Mouse (Mus musculus): ENCODE measurements around the gene Mrpl45.
"Not testable (repeated sequence)": the region's sequence is repeated elsewhere in the genome, so short reads cannot be mapped to it uniquely, and the experiment has no call there.

The Mrpl45 gene

DNA sequence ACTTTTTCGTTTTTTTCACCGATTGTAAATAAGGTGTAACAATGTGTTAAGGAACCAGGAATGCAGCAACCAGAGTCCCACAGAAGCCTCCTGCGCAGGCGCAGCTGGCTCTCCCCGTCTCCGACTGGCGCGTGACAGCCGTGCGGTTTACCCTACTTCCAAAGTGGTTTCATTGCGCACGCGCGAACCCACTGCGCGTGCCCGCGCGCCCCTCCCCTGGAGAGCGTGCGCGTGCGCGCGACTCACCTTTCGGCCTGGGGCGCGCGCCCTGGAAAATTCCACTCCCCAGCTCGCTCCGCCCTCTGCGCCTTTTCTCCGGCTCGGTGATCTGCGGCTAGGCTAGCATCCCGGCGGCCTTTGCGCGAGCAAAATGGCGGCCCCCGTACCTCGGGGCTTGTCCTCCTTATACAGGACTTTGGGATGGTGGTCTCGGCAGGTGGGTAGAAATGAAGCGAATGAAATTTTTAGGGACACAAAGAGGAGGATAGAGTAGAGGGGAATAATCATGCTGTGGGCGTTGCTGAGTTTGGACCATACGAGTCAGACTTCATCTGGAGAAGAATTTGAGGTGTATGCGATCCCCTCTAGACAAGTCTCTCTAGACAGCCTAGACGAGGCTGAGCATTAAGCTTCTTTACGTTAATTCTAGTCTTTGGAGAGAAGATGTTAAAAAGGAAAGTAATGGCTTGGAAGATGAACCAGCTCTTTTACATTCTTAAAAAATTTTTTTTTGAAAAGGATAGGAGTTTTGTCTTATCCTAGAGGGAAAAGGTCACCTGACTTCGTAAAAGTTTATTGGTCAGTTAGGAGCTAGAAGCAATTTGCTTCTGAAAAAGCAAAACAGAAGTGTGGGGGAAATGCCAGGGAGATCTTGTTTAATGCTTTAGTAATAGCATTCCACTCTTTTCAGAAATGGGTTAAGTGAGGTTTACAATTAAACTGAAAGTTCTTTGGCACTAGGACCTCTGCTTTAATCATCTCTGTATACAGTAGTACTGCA is at the start of gene Mrpl45:
TSS of gene Mrpl45 (plus strand) at position 213 of the 1,000 bp plus-strand sequence.
- peak; percentile 100 for DNase-seq (ENCODE audit: low read depth)

DNA sequence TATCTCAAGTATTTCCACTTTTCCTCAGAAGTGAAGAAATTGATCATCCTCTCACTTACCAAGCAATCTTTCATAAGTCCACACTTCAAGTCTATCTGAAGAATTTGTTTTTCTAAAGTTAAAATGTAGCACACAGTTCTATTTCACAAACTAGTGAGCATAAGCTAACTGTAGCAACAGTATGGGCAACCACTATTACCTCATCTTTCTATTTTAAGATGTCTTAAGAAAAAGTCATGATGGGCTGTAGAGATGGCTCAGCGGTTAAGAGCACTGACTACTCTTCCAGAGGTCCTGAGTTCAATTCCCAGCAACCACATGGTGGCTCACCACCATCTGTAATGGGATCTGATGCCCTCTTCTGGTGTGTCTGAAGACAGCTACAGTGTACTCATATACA is 49.0 kb upstream of the Mrpl45 start:
- not testable (repeated sequence) for DNase-seq (ENCODE audit: low read depth)

DNA sequence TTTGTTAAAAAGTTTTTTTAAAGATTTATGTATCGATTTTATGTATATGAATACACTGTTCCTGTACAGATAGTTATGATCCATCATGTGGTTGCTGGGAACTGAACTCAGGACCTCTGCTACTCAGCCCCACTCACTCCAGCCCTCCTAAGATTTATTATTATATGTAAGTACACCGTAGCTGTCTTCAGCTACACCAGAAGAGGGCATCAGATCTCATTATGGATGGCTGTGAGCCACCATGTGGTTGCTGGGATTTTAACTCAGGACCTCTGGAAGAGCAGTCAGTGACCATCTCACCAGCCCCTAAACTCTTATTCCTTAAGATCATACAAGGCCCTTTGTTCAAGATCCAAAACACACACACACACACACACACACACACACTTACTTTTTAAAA is 45.5 kb upstream of the Mrpl45 start:
- DNase-seq (ENCODE audit: low read depth): not testable (repeated sequence)

DNA sequence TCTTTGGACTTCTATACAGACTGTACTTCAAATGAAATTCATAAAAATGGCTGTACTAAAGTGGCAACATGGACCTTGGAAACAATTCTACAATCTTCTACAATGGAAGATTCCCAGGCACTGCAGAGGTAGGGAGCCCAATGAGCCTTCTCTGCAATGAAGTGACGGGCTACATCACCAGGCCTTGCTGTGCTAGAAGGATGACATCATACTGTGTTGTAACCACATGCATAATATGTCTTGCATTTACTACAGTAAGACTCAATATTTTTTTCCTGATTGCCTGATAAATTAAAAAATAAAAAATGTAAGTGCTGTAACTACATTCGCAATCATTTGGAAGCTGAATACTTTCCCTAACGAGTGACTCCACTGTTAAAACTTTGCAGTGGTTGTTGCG is 42.7 kb upstream of the Mrpl45 start:
- DNase-seq (ENCODE audit: low read depth): no peak

DNA sequence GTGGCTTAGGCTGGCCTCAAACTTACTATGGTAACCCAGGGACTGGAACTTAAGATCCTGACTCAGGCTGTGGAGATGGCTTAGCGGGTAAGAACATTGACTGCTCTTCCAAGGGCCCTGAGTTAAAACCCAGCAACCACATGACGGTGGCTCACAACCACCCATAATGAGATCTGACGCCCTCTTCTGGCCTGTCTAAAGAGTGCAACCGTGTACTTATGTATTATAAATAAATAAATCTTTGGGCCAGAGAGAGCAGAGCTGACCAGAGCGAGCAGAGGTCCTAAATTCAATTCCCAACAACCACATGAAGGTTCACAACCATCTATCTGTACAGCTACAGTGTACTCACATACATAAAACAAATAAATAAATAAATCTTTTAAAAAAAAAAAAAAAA is 41.9 kb upstream of the Mrpl45 start:
- DNase-seq (ENCODE audit: low read depth): no peak

DNA sequence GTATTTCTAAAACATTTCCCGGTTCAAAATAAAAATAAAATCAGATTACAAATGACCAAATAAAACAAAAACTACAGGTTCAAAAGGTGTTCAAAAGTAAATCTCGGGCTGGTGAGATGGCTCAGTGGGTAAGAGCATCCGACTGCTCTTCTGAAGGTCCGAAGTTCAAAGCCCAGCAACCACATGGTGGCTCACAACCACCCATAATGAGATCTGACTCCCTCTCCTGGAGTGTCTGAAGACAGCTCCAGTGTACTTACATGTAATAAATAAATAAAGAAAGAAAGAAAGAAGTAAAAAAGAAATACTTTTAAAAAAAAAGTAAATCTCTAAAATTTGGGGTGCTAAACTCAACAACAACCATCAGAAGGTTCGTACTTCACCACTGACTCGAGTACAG is 40.6 kb upstream of the Mrpl45 start:
- not testable (repeated sequence) for DNase-seq (ENCODE audit: low read depth)

DNA sequence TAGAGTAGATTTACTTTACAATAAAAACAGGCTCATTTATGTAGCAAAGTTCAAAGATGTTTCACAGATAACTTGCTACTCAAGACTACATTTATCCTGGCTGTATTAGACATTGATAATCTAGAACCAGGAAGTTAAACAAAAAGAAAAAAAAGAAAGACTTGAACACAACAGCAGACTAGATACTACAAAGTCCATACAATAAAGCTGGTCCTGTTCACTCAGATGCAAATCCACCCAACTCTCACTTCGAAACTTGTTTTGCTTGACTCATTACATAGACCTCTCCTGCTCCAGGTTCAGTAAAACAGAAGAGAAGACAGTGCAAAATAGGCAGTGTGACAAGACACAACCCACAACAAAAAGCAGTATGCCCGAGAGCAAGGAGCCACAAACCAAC is 40.2 kb upstream of the Mrpl45 start:
- no peak for DNase-seq (ENCODE audit: low read depth)

DNA sequence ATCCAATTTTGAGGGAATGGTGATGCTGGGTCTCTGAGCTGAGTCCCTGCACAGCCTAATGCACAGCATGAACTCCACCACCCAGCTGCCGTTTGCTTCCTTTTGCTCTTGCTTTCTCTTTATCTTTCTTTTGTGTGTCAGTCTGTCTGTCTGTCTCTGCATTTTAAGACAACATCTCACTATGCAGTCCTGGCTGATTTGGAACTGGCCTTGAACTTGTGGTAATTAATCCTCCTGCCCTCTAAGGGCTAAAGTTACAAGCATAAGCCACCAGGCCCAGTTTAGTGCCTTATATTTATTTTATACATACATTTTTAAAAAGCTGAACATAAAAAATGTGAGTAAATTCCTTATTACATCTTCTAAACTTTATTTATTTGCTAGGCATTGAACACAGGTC is 39.5 kb upstream of the Mrpl45 start:
- DNase-seq (ENCODE audit: low read depth): no peak

DNA sequence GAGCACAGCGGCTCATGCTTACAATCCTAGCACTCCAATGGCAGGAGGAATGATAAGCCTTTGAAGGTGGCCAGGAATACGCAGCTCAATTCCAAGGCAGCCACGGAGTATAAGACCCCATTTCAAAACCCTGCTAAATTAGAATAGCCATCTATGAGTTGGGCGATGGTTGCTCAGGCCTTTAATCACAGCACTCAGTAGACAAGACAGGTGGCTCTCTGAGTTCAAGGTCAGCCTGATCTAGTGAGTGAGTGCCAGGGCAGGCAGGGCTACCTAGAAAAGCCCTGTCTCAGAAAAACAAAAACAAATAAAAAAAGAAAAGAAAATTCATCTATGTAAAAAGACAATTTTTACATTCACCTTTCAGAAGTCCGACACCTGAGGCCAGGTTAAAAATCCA is 38.4 kb upstream of the Mrpl45 start:
- DNase-seq (ENCODE audit: low read depth): no peak

DNA sequence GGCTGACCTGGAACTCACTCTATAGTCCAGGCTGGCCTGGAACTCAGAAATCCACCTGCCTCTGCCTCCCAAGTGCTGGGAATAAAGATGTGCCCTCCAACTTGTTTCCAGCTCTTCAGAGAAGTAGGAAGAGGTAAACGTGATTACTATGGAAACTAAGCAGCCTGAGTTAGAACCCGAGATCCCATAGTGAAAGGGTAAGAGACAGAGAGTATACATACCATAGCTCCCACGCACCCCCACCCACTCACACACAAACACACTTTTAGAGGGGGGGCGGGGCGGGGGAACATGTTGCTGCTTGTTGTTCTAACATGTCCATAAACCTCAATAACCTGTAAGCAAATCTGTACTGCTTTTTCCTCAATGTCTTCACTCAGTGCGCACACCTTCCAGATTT is 37.1 kb upstream of the Mrpl45 start:
- no peak for DNase-seq (ENCODE audit: low read depth)

DNA sequence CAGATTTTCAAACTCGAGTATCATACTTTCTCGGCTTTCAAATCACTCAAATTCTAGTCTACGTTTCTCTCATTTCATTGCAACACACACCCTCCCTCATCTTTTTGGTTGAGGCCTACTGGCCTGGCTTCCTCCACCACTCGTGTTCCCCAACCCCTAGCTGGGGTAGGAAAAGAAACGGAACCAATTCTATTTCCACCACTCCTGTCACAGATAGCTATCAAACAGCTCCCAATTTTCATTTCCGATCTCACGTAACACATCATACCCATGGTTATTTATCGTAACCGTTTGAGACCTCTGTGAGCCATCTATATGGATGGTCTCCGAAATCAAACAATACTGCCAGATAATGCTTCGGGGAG is 36.5 kb upstream of the Mrpl45 start:
- DNase-seq (ENCODE audit: low read depth): no peak

DNA sequence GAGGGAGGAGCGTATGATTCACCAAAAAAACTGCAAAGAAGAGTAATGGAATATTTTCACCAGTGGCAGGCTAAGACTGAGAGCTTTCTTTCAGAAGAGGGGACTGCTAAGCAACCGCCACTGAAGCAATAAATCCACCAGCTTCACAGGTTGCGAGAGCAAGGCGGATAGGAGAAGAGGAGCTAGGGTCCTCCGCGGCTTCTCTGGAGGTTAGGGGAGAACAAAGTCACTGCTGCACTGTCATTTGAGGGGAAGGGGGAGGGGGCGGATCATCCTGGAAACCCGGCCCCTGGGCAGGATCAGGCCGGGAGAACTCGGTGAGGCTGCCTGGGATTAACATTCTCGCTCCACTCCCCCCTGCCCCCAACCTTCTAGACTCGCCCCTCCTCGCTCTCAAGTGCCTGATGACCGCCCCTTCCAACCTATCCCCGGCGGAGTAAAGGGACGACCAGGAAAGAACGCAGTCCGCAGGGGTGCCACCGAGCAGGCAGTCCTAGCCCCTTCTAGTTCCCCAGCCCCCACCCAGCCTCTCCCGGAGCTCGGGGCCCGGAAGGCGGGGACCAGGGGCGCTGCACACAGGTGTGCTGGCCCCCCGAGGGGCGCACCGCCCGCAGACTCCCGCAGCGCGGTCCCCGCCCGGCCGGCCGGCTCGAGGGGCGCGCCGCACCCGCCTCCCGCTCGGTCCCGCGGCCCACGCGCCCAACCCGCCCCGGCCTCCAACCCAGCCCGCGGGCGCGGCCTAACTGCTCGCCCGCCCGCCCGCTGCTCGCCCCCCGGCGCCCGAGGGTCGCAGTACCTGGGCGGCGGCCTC is 35.9 kb upstream of the Mrpl45 start:
- DNase-seq (ENCODE audit: low read depth): peak; percentile 81

DNA sequence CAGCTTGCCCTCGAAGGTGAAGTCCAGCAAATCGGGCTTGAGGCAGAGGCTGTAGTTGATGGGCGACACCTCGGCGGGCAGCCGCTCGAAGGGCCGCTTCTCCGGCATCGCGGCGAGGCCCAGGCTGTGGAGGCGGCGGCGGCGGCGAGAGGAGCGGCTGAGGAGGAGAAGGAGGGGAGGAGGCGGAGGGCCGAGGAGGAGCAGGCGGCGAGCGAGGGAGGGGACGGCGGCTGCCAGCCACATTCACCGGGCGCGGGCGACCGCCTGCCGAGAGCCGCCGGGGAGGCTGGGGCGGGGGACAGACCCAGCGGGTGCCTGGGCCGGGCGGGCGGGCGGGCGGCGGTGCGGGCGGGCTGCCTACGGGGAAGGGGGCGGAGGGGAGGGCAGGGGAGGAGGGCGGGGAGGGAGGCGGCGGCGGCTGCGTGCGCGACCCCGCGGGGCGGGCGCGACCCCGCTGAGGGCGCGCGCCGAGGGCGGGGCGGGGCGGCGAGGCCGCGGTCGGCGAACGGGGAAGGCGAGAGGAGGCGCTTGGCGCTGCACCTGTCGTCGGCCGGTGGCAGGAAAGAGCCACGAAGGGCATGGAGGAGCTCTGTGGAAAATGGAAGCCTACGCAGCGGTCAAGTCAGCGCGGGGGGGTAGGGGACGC is 35.2 kb upstream of the Mrpl45 start, which contains the start of gene Npepps:
TSS of gene Npepps (minus strand) at position 423 of the 646 bp plus-strand sequence.
- peak; percentile 87 for DNase-seq (ENCODE audit: low read depth)

DNA sequence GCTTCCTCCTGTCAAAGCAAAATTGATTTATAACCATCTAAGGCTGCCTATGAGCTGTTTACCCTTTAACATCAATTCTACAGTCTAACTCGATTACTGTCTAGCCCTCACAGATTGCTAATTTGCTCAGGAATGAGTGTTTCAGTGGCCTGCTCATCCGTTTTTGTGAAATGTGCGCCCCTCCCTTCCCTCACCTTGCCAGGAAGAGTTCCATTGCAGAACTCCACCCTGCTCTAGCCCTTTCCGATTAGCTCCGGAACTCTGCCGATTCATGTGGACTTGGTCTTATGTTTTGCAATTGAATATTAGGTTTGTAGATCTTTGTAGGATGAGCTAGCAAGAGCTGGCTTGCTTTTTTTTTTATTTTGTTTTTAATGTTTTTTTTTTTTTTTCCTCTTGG is 33.3 kb upstream of the Mrpl45 start:
- DNase-seq (ENCODE audit: low read depth): peak; percentile 30

DNA sequence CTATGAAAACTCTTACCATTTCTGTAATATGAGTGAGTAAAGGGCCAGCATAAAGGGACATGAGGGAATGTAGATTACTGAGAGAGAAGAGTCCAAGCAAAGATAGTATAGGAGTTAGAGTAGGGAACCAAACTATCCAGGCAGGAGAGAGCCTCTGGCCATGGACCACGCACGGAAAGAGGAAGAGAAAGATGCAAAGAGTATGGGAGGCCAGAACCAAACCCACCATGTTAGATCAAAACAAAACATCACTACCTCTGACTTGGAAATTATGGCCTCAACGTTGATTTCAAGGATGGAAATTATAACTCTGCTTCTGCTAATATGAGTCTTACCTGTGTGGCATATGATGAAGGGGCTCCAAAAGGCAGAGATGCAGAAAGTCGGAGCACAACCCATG is 30.7 kb upstream of the Mrpl45 start:
- DNase-seq (ENCODE audit: low read depth): no peak

DNA sequence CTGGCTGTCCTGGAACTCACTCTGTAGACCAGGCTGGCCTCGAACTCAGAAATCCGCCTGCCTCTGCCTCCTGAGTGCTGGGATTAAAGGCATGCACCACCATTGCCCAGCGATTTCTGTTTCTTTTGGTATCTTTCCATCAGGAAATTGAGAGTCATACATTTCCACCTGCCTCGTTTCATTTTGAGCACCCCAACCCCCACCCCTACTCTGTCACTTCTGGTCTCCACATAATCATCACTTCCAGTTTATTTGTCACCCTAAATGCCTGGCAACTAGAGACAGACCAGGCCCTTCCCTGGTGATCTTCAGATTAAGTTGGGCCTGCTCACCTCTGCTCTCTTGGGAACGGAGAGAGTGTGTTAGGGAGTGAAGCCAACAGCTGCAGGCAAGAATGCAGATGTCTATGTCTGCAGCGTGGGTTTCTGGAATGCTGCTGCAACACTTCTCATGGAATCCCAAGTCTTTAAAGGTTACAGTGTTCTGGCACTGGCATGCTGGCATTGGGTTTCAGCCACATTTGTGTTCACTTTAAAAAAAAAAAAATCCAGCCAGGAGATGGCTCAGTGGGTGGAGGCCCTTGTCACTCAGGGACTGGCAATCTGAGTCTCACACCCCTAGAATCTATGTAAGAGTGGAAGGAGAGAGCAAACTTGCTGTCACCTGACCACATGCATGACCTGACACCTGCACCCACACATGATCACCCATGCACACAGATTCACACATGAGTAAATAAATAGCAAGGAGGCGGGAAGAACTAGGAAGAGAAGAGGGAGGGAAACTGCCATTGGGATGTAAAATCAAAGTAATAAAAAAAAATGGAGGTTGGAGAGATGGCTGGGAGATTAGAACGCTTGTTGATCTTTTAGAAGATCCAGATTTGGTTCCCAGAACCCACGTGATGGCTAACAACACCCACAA is 29.4 kb upstream of the Mrpl45 start:
- DNase-seq (ENCODE audit: low read depth): peak; percentile 77

DNA sequence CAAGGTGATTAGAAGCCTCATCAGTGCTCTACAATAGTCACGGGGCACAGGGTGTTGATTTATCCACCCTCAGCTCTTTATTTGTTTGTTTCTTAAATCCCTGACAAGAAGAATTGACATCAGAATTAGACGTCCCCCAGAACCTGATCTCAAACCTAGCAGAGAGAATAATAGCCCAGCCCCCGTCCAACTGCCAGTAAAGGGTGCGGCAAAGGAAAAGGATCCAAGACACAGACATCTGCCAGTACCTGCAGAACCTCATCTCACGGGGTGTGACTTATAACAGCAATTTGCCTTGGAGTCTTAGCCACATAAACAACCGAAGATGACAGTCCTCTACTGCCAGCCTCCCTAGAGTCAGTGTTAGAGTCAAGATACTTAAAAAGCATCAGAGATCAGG is 28.5 kb upstream of the Mrpl45 start:
- no peak for DNase-seq (ENCODE audit: low read depth)

DNA sequence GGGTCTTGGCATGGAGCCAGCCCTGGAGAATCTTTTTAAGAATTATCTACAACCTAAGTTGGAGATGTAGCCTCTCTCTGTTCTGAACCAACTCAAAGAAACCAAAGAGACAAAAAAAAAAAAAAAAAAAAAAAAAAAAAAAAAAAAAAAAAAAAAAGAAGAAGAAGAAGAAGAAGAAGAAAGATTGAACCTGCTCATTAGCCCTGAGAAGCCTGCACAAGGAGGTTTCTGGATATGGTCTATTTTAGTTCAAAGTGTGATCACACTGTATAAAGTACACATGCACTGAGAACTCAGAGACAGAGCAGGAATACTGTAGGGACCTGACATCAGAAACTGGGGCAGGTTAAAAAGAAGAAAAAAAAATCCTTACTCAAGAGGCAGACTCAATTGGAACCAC is 27.9 kb upstream of the Mrpl45 start:
- no peak for DNase-seq (ENCODE audit: low read depth)

DNA sequence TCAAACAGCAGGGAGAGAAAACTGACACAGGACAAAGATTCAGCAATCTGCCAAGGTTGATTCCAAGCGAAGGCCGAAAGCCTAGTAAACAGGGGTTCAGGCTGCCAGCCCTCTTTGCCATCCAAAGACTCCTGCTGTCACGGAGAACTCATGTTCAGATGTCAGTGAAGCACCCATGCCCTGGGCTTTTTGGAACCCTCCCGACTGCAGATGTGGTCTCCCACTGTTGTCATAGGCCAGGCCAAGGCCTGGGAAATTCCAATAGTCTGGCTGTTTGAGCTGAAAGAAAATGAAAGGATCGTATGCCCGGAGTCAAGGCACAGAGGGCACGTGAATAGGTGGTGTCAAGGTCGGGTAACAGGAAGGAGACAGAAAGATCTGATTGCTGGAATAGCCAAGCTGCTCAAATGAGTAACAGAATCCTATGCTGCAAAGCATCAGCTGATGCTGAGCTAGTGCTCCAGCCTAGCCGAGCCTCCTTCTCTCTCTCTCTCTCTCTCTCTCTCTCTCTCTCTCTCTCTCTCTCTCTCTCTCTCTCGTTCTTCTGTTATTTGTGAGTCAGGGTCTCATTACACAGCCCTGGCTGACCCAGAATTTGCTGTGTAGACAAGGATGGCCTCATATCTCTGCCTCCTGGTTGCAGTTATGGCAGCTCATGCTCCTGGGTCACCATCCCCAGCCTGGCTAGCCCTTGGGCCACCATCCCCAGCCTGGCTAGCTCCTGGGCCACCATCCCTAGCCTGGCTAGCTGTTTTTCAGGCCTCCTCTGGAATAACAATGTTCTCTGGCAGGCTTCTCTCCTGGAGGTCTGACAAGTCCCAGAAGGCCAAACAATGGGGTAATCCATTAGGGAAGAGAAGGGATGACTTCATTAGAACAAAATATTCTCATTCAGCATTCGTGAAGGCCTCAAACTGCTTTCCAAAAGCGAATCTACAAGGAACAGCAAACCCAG is 26.0 kb upstream of the Mrpl45 start:
- DNase-seq (ENCODE audit: low read depth): peak; percentile 66

DNA sequence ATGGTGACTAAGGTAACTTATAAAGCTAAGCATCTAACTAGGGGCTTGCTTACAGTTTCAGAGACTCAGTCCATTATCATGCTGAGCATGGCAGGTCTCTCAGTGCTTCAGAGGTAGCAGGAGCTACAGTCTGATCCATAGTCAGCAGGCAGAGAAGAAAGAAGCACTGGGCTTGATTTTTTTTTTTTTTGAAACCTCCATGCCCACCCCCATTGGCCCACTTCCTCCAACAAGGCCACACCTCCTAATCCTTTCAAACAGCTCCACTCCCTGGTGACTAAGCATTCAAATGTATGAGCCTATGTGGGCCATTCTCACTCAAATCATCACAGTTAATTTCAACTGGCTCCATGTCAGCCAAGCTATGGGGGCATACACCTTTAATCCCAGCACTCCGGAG is 22.8 kb upstream of the Mrpl45 start:
- DNase-seq (ENCODE audit: low read depth): no peak

Data from NIH3T3 (cell line).